Mouse (Mus musculus) heart, postnatal 0 days (tissue): ENCODE data around the gene F2rl3.

ENCODE experiments used
- CTCF ChIP-seq: IDR thresholded peaks from 2 replicates; pipeline ENCODE4 v1.5.1; 2016; ENCODE audit warnings: antibody characterized with exemption, control low read depth, low read depth
- EP300 ChIP-seq: IDR thresholded peaks from 2 replicates; pipeline ENCODE4 v1.6.1; 2016; ENCODE audit warnings: antibody characterized with exemption, low read depth

- TF ChIP-seq EP300 (no peak), CTCF (no peak)
These were observed 49.1 kb upstream of the F2rl3 start for GRCm38 (mm10) chr8:72712569-72712968.
